Mouse (Mus musculus): ENCODE data around the gene Unc13b. TPM values are rescaled to one million over a fixed set of nuclear protein-coding genes. Genes with fewer than 3 reads are reported as not detected.
A peak's percentile ranks its signal among the peaks of the same experiment; 100 is the strongest.

The Unc13b gene
- polyA plus RNA-seq, 1 experiment = 4.5 TPM

DNA sequence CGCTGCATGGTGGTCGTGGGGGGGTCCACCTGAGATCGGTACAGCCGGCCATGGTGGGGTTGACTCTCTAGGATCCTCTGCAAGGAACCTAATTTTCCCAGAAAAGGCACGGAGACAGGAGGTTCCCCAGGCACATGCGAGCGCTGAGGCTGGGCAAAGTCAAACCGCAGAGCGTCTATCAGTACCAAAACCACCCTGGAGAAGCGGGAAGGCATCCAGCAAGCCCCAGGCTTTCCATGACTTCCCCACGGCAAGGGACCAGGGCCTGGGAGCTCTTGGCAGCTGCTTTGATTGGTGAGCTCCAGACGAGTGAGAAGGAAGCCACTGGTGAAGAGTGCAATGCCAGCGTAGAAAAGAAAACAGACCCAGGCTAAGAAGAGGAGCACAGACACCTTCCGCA lies 34.1 kb upstream of the Unc13b start:
- TF ChIP-seq POLR2A (IDR thresholded peaks at IDR 0.05; ENCODE audit: low read depth, low read length) = no peak
- H3K27ac ChIP-seq (ENCODE audit: insufficient read depth, low read length) = no peak overlapping the region

DNA sequence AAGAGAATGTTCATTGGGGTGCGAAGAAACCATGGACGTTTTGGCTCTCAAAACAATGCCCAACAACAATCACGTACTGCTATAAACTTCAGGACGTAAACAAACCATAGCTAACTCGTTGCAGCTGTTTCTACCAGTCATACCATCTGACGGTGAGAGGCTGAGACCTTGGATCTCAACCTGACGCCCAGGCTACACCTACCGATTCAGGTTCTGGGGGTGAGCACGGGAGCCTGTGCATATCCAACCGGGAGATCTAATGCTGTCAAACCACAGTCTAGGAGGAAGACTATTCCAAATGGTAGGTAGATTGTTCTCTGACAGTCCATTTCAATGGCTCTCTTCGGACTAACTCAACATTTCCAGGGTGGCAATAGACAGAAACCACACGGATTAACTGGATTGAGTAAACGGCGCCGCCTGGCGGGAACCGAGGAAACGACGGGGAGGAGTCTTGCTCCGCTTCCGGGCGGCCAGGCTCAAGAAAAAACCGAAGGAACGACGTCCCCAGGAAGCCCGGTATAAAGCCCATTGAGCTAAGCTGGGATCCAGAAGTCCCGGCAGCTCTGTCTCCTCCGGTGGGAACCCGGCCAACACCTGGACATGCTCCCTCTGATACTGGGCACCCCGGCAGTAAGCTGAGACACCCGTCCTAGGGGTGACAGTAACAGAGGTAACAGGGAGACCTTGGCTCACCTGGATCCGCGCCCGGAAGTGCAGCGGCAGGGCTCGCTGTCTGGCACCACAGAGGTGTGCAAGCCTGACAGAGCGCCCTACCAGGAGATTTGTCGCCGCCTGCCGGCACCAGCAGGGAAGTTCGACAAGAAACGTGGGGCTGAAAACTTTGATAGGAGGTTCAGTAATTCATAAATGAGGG lies 33.4 kb upstream of the Unc13b start, which contains the start of gene Pigo:
Pigo (minus strand) TSS at position 736 of the 877 bp plus-strand sequence.
- TF ChIP-seq POLR2A (IDR thresholded peaks at IDR 0.05; ENCODE audit: low read depth, low read length) (peak; percentile 56), CTCF (IDR thresholded peaks at IDR 0.05; ENCODE audit: borderline replicate concordance, insufficient read depth, low read length) (peak; percentile 51)
- peak within 1 kb of the TSS; percentile 53 for H3K4me3 ChIP-seq (ENCODE audit: insufficient read depth, low read length)
- H3K4me1 ChIP-seq (ENCODE audit: control insufficient read depth, insufficient read depth, low read length) = peaks cover 2% of the 10 kb centered on the region; the same call in 1 of the 2 replicates
- peak within 1 kb of the TSS; percentile 24 for H3K27ac ChIP-seq (ENCODE audit: insufficient read depth, low read length)

More for the DNA sequence above, 34.1 kb upstream of the Unc13b start:
- no peaks in the 10 kb centered on the region for H3K4me1 ChIP-seq (ENCODE audit: control insufficient read depth, insufficient read depth, low read length)
- peak overlapping the region; percentile 53 for H3K4me3 ChIP-seq (ENCODE audit: insufficient read depth, low read length)

DNA sequence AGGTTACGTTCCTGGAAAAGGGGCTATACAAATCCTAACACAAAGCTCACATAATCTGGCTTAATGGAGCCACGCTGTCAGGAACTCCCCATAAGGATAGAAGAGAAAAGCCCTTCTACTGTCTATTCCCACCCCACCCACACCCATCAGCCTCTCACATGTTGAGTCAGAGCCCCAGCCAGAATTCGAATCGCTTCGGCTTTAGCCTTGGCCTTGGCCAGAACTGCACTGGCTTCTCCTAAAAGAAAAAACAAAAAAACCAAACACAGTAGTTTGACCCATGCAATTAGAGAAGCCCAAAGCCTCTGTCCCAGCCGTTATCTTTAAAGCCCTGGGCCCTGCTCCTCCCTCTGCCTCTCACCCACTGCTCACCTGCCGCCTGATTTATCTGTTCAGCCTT lies 29.6 kb upstream of the Unc13b start:
- Histone ChIP-seq H3K4me3 (ENCODE audit: insufficient read depth, low read length) (no peak overlapping the region), H3K27ac (ENCODE audit: insufficient read depth, low read length) (no peak overlapping the region), H3K4me1 (ENCODE audit: control insufficient read depth, insufficient read depth, low read length) (peaks cover 3% of the 10 kb centered on the region; the same call in 1 of the 2 replicates)
- TF ChIP-seq POLR2A (IDR thresholded peaks at IDR 0.05; ENCODE audit: low read depth, low read length) (no peak), CTCF (IDR thresholded peaks at IDR 0.05; ENCODE audit: borderline replicate concordance, insufficient read depth, low read length) (no peak)

DNA sequence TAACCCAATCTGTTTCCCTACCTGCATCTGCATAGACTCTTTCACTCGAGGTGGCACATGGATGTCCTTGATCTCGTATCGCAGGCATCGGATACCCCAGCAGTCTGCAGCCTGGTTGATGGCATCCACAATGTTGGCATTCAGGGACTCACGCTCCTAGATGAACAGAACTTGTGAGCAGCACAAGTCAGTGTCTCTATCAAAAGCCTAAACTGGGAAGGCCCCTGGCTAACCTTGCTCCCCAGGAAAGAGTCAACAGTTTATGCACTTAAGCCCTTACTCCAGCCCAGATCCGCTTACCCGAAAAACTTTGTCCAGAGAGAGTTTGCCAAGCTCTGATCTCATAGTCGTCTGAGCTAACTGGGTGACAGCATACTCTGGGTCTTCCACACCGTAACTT lies 29.0 kb upstream of the Unc13b start:
- TF ChIP-seq CTCF (IDR thresholded peaks at IDR 0.05; ENCODE audit: borderline replicate concordance, insufficient read depth, low read length) = no peak
- TF ChIP-seq POLR2A (IDR thresholded peaks at IDR 0.05; ENCODE audit: low read depth, low read length) = no peak
- H3K27ac ChIP-seq (ENCODE audit: insufficient read depth, low read length) = no peak overlapping the region
- peaks cover 3% of the 10 kb centered on the region; the same call in 1 of the 2 replicates for H3K4me1 ChIP-seq (ENCODE audit: control insufficient read depth, insufficient read depth, low read length)
- H3K4me3 ChIP-seq (ENCODE audit: insufficient read depth, low read length) = peak overlapping the region; percentile 84; the same call in 1 of the 2 replicates

GRCm38 (mm10) chr4:43030352-43030751 lies 28.4 kb upstream of the Unc13b start:
- TF ChIP-seq POLR2A (IDR thresholded peaks at IDR 0.05; ENCODE audit: low read depth, low read length) = 0 out of 2 replicates have a peak, but pooled peaks have one; percentile 19
- TF ChIP-seq CTCF (IDR thresholded peaks at IDR 0.05; ENCODE audit: borderline replicate concordance, insufficient read depth, low read length) = no peak
- peak overlapping the region; percentile 84 for H3K4me3 ChIP-seq (ENCODE audit: insufficient read depth, low read length)
- peaks cover 3% of the 10 kb centered on the region; the same call in 1 of the 2 replicates for H3K4me1 ChIP-seq (ENCODE audit: control insufficient read depth, insufficient read depth, low read length)
- H3K27ac ChIP-seq (ENCODE audit: insufficient read depth, low read length) = no peak overlapping the region

DNA sequence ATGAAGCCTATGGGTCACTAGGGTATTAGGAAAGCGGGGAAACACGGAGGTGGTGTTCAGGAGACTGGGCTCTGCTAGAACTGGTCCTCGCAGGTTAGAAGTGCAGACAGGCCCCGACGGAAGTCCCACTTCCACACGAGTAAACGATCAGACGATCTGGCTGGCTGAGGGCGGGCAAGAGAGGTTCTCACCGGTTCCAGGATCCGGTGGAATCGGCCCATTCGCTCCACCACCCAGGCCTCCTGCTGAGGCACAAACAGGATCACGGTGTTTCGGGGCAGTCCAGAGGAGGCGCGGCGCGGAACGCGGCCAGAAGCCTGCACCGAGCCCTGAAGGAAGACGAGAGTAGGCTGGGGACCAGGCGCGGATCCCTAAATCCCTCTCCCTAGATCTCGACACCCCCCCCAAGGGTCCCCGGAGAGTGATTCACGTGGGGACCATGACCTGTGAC lies 27.9 kb upstream of the Unc13b start:
- peaks cover 3% of the 10 kb centered on the region; the same call in 1 of the 2 replicates for H3K4me1 ChIP-seq (ENCODE audit: control insufficient read depth, insufficient read depth, low read length)
- peak overlapping the region; percentile 47 for H3K27ac ChIP-seq (ENCODE audit: insufficient read depth, low read length)
- no peak for TF ChIP-seq POLR2A (IDR thresholded peaks at IDR 0.05; ENCODE audit: low read depth, low read length)
- H3K4me3 ChIP-seq (ENCODE audit: insufficient read depth, low read length) = peak overlapping the region; percentile 84

DNA sequence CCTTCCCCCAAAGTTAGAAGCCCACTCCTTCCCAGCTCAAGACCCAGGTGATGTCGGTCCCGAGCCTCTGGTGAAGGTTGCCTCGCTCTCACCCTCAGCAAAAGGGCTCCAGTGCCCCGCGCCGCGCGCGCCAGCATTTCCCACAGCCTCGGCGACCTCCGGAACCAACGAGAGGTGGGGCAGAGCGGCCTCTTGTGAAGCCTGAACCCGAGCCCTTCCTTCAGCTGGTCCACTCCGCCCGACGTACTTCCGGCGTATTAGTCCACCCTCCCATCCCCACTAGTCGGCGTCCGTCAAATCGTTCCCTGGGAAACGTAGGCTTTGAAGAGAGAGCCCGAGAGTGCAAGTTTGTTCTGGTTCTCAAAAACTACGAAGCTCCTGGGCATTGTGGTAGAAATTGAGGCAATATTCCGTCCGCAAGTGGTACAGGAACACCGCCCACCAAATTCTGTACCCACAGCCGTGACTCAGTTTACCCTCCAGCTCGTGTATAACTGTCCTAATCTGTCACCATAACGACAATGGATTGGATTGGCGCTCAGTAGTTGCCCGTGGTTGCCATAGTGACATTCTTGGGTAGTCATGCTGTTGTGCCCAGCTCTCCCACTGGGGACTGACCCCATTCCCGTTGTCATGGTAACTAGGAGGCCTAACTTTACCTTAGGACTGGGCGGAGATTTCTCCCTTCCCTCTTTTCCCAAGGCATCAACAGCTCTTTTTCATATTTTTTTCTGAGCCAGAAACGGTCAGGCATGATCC lies 27.3 kb upstream of the Unc13b start, which contains the start of gene Stoml2:
Stoml2 (minus strand) TSS at position 474 of the 759 bp plus-strand sequence.
- TF ChIP-seq POLR2A (IDR thresholded peaks at IDR 0.05; ENCODE audit: low read depth, low read length) (peak; percentile 70), CTCF (IDR thresholded peaks at IDR 0.05; ENCODE audit: borderline replicate concordance, insufficient read depth, low read length) (no peak)
- H3K4me3 ChIP-seq (ENCODE audit: insufficient read depth, low read length) = peak within 1 kb of the TSS; percentile 84
- peak within 1 kb of the TSS; percentile 47 for H3K27ac ChIP-seq (ENCODE audit: insufficient read depth, low read length)
- H3K4me1 ChIP-seq (ENCODE audit: control insufficient read depth, insufficient read depth, low read length) = peaks cover 3% of the 10 kb centered on the region; the same call in 1 of the 2 replicates

- TF ChIP-seq POLR2A (IDR thresholded peaks at IDR 0.05; ENCODE audit: low read depth, low read length) = no peak
- TF ChIP-seq CTCF (IDR thresholded peaks at IDR 0.05; ENCODE audit: borderline replicate concordance, insufficient read depth, low read length) = no peak
- peaks cover 3% of the 10 kb centered on the region; the same call in 1 of the 2 replicates for H3K4me1 ChIP-seq (ENCODE audit: control insufficient read depth, insufficient read depth, low read length)
Measured at GRCm38 (mm10) chr4:43032501-43032900, 26.3 kb upstream of the Unc13b start.

GRCm38 (mm10) chr4:43033481-43033880 lies 25.3 kb upstream of the Unc13b start:
- Histone ChIP-seq H3K4me3 (ENCODE audit: insufficient read depth, low read length) (no peak overlapping the region), H3K27ac (ENCODE audit: insufficient read depth, low read length) (no peak overlapping the region), H3K4me1 (ENCODE audit: control insufficient read depth, insufficient read depth, low read length) (peaks cover 7% of the 10 kb centered on the region)
- TF ChIP-seq CTCF (IDR thresholded peaks at IDR 0.05; ENCODE audit: borderline replicate concordance, insufficient read depth, low read length) = no peak
- TF ChIP-seq POLR2A (IDR thresholded peaks at IDR 0.05; ENCODE audit: low read depth, low read length) = no peak

More at GRCm38 (mm10) chr4:43032501-43032900, 26.3 kb upstream of the Unc13b start:
- Histone ChIP-seq H3K4me3 (ENCODE audit: insufficient read depth, low read length) (no peak overlapping the region), H3K27ac (ENCODE audit: insufficient read depth, low read length) (no peak overlapping the region)
